Mouse (Mus musculus) cerebellum, adult 2 months (tissue): Measurements from ENCODE around the gene Blcap.

Experiments used
- CTCF ChIP-seq: fragments of 200-500 bp; IDR thresholded peaks from 2 replicates; pipeline ENCODE4 v1.5.1; 2011; ENCODE audit warnings: low read depth, mild to moderate bottlenecking, control low read depth, low read length, moderate library complexity, borderline replicate concordance; ENCODE audit not compliant: insufficient read depth
- POLR2A ChIP-seq: fragments of 200-500 bp; IDR thresholded peaks from 2 replicates; pipeline ENCODE4 v1.6.1; 2011; ENCODE audit warnings: low read length, control low read depth, borderline replicate concordance; ENCODE audit not compliant: insufficient read depth

- TF ChIP-seq POLR2A: no peak
- TF ChIP-seq CTCF: no peak
Observed at GRCm38 (mm10) chr2:157530056-157530955, 40.8 kb downstream of the Blcap start.
